Mouse (Mus musculus): ENCODE results near the gene Mbl2. TPM values are rescaled to one million over a fixed set of nuclear protein-coding genes. Genes with fewer than 3 reads are reported as not detected.

Mbl2 gene
- not detected for polyA plus RNA-seq (2012; fragmentation: generic; extraction: Trizol)
- long read RNA-seq, experiment 1 = 0 reads
- long read RNA-seq, experiment 2 = 0 reads

DNA sequence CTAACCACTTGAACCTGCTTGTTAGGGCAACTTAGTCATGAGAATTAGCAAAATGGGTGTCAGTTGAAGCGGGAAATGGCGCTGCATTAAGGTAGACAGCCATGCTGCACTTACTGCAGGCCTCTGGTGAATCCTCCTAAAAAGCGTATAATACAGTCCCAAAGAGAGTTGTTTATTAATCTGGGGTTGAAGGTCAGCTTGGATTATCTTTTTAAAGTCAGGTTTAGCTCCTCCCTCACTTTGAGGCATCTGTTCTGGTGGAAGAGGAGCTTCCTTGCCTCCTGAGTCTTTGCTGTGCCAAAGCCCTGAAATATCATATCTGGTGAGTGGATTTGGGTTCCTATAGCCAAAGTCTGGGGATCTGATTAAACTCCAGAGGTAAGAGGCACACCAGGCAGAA, at the start of gene Mbl2:
TSS of gene Mbl2 (plus strand) at position 252 of the 400 bp plus-strand sequence.
- no peaks in the 10 kb centered on the region for H3K79me3 ChIP-seq (ENCODE audit: low read depth)
- no peak within 1 kb of the TSS for H3ac ChIP-seq (ENCODE audit: control insufficient read depth, insufficient read length, low read depth)
- no peaks in the 10 kb centered on the region for H3K36me3 ChIP-seq (ENCODE audit: control insufficient read depth, insufficient read depth)
- H3K27me3 ChIP-seq (ENCODE audit: control insufficient read depth, insufficient read depth, insufficient read length) = peaks cover 35% of the 10 kb centered on the region
- H3K79me2 ChIP-seq (ENCODE audit: control insufficient read depth, insufficient read depth) = no peaks in the 10 kb centered on the region
- TF ChIP-seq FOSL1 (IDR thresholded peaks at IDR 0.05; ENCODE audit: insufficient read depth, low read length, poor library complexity, severe bottlenecking) (no peak), CEBPB (IDR thresholded peaks at IDR 0.05; ENCODE audit: low read depth) (no peak), MYOG (IDR thresholded peaks at IDR 0.05; ENCODE audit: control insufficient read depth, extremely low read depth, insufficient read length) (no peak), MYOD1 (IDR thresholded peaks at IDR 0.05; ENCODE audit: control insufficient read depth, insufficient read length, low read depth) (no peak)
- H3K4me3 ChIP-seq (ENCODE audit: insufficient read depth, poor library complexity, severe bottlenecking) = no peak within 1 kb of the TSS

GRCm38 (mm10) chr19:30185536-30185935, 47.2 kb upstream of the Mbl2 start:
- no peaks in the 10 kb centered on the region for H3K79me3 ChIP-seq (ENCODE audit: low read depth)
- no peaks in the 10 kb centered on the region for H3K36me3 ChIP-seq (ENCODE audit: control insufficient read depth, insufficient read depth)
- no peak overlapping the region for H3ac ChIP-seq (ENCODE audit: control insufficient read depth, insufficient read length, low read depth)
- H3K79me2 ChIP-seq (ENCODE audit: control insufficient read depth, insufficient read depth) = no peaks in the 10 kb centered on the region
- no peak overlapping the region for H3K4me3 ChIP-seq (ENCODE audit: insufficient read depth, poor library complexity, severe bottlenecking)
- no peak for TF ChIP-seq USF1 (IDR thresholded peaks at IDR 0.05; ENCODE audit: low read depth)
- no peak for TF ChIP-seq CTCF (IDR thresholded peaks at IDR 0.05; ENCODE audit: control insufficient read depth, insufficient read depth, insufficient read length)
- no peak for TF ChIP-seq MYOD1 (IDR thresholded peaks at IDR 0.05; ENCODE audit: control insufficient read depth, insufficient read length, low read depth)
- TF ChIP-seq MAX (IDR thresholded peaks at IDR 0.05) = no peak
- no peak for TF ChIP-seq FOSL1 (IDR thresholded peaks at IDR 0.05; ENCODE audit: insufficient read depth, low read length, poor library complexity, severe bottlenecking)
- no peak for TF ChIP-seq MYOG (IDR thresholded peaks at IDR 0.05; ENCODE audit: control insufficient read depth, extremely low read depth, insufficient read length)
- no peak for TF ChIP-seq CEBPB (IDR thresholded peaks at IDR 0.05; ENCODE audit: low read depth)
- H3K27me3 ChIP-seq (ENCODE audit: control insufficient read depth, insufficient read depth, insufficient read length) = no peaks in the 10 kb centered on the region

DNA sequence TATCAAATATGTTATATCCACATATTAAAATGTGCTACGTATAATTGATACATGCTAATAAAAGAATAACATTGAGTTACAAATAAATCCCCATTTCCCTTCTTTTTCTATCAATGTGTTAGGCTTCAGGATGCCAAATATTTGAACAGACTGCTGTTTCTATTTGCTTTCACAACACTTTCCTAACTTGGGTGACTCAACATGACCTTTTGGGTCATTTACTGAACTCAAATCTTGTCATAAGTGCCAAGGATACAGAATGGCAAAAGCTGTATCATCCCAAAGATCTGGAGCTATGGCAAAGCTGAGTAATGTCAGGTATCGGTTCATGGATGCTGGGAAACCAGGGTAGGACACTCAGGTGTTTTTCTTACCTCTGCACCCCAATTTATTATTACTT, 45.5 kb upstream of the Mbl2 start:
- Histone ChIP-seq H3ac (ENCODE audit: control insufficient read depth, insufficient read length, low read depth) (no peak overlapping the region), H3K4me3 (ENCODE audit: insufficient read depth, poor library complexity, severe bottlenecking) (no peak overlapping the region), H3K79me2 (ENCODE audit: control insufficient read depth, insufficient read depth) (no peaks in the 10 kb centered on the region), H3K27me3 (ENCODE audit: control insufficient read depth, insufficient read depth, insufficient read length) (no peaks in the 10 kb centered on the region), H3K79me3 (ENCODE audit: low read depth) (no peaks in the 10 kb centered on the region), H3K36me3 (ENCODE audit: control insufficient read depth, insufficient read depth) (no peaks in the 10 kb centered on the region)
- no peak for TF ChIP-seq USF1 (IDR thresholded peaks at IDR 0.05; ENCODE audit: low read depth)
- no peak for TF ChIP-seq FOSL1 (IDR thresholded peaks at IDR 0.05; ENCODE audit: insufficient read depth, low read length, poor library complexity, severe bottlenecking)
- TF ChIP-seq CEBPB (IDR thresholded peaks at IDR 0.05; ENCODE audit: low read depth) = no peak
- no peak for TF ChIP-seq MYOG (IDR thresholded peaks at IDR 0.05; ENCODE audit: control insufficient read depth, extremely low read depth, insufficient read length)
- no peak for TF ChIP-seq MYOD1 (IDR thresholded peaks at IDR 0.05; ENCODE audit: control insufficient read depth, insufficient read length, low read depth)
- TF ChIP-seq CTCF (IDR thresholded peaks at IDR 0.05; ENCODE audit: control insufficient read depth, insufficient read depth, insufficient read length) = no peak
- no peak for TF ChIP-seq MAX (IDR thresholded peaks at IDR 0.05)

GRCm38 (mm10) chr19:30194999-30195398, 37.7 kb upstream of the Mbl2 start:
- peaks cover 3% of the 10 kb centered on the region for H3K27me3 ChIP-seq (ENCODE audit: control insufficient read depth, insufficient read depth, insufficient read length)
- no peaks in the 10 kb centered on the region for H3K79me3 ChIP-seq (ENCODE audit: low read depth)
- no peaks in the 10 kb centered on the region for H3K79me2 ChIP-seq (ENCODE audit: control insufficient read depth, insufficient read depth)
- H3K4me3 ChIP-seq (ENCODE audit: insufficient read depth, poor library complexity, severe bottlenecking) = no peak overlapping the region
- H3K36me3 ChIP-seq (ENCODE audit: control insufficient read depth, insufficient read depth) = no peaks in the 10 kb centered on the region
- TF ChIP-seq MYOG (IDR thresholded peaks at IDR 0.05; ENCODE audit: control insufficient read depth, extremely low read depth, insufficient read length) (no peak), FOSL1 (IDR thresholded peaks at IDR 0.05; ENCODE audit: insufficient read depth, low read length, poor library complexity, severe bottlenecking) (no peak), MYOD1 (IDR thresholded peaks at IDR 0.05; ENCODE audit: control insufficient read depth, insufficient read length, low read depth) (no peak), MAX (IDR thresholded peaks at IDR 0.05) (no peak), CEBPB (IDR thresholded peaks at IDR 0.05; ENCODE audit: low read depth) (no peak), CTCF (IDR thresholded peaks at IDR 0.05; ENCODE audit: control insufficient read depth, insufficient read depth, insufficient read length) (no peak), USF1 (IDR thresholded peaks at IDR 0.05; ENCODE audit: low read depth) (no peak)
- H3ac ChIP-seq (ENCODE audit: control insufficient read depth, insufficient read length, low read depth) = no peak overlapping the region

- H3ac ChIP-seq (ENCODE audit: control insufficient read depth, insufficient read length, low read depth) = no peak overlapping the region
- no peaks in the 10 kb centered on the region for H3K79me3 ChIP-seq (ENCODE audit: low read depth)
- no peaks in the 10 kb centered on the region for H3K36me3 ChIP-seq (ENCODE audit: control insufficient read depth, insufficient read depth)
- TF ChIP-seq CEBPB (IDR thresholded peaks at IDR 0.05; ENCODE audit: low read depth) = no peak
- TF ChIP-seq MYOD1 (IDR thresholded peaks at IDR 0.05; ENCODE audit: control insufficient read depth, insufficient read length, low read depth) = no peak
- no peak for TF ChIP-seq MYOG (IDR thresholded peaks at IDR 0.05; ENCODE audit: control insufficient read depth, extremely low read depth, insufficient read length)
- TF ChIP-seq FOSL1 (IDR thresholded peaks at IDR 0.05; ENCODE audit: insufficient read depth, low read length, poor library complexity, severe bottlenecking) = no peak
- no peak for TF ChIP-seq USF1 (IDR thresholded peaks at IDR 0.05; ENCODE audit: low read depth)
- no peak for TF ChIP-seq MAX (IDR thresholded peaks at IDR 0.05)
- TF ChIP-seq CTCF (IDR thresholded peaks at IDR 0.05; ENCODE audit: control insufficient read depth, insufficient read depth, insufficient read length) = no peak
- H3K4me3 ChIP-seq (ENCODE audit: insufficient read depth, poor library complexity, severe bottlenecking) = no peak overlapping the region
- no peaks in the 10 kb centered on the region for H3K79me2 ChIP-seq (ENCODE audit: control insufficient read depth, insufficient read depth)
- peaks cover 3% of the 10 kb centered on the region for H3K27me3 ChIP-seq (ENCODE audit: control insufficient read depth, insufficient read depth, insufficient read length)
Measured at GRCm38 (mm10) chr19:30202177-30202576, 30.6 kb upstream of the Mbl2 start.

Measured in C2C12 (cell line).